Mouse (Mus musculus): Measurements from ENCODE around the gene Atf7. TPM values are rescaled to one million over a fixed set of nuclear protein-coding genes. Genes with fewer than 3 reads are reported as not detected.
"Not testable (repeated sequence)": the region's sequence is repeated elsewhere in the genome, so short reads cannot be mapped to it uniquely, and the experiment has no call there.

The Atf7 gene
- polyA plus RNA-seq, 1 experiment, result 50.7 TPM

GRCm38 (mm10) chr15:102623121-102623520, 2.1 kb downstream of the Atf7 start:
- H3K4me1 ChIP-seq (ENCODE audit: control insufficient read depth, insufficient read depth, low read length), result peaks cover 5% of the 10 kb centered on the region; the same call in 1 of the 2 replicates
- no peak overlapping the region for H3K27ac ChIP-seq (ENCODE audit: insufficient read depth, low read length)
- TF ChIP-seq POLR2A (IDR thresholded peaks at IDR 0.05; ENCODE audit: extremely low read depth, insufficient read depth, low read length), result no peak
- TF ChIP-seq CTCF (IDR thresholded peaks at IDR 0.05; ENCODE audit: extremely low read depth, insufficient read depth, low read length), result no peak
- no peak overlapping the region for H3K4me3 ChIP-seq (ENCODE audit: insufficient read depth, low read length)

GRCm38 (mm10) chr15:102622536-102622935, 2.7 kb downstream of the Atf7 start:
- H3K4me3 ChIP-seq (ENCODE audit: insufficient read depth, low read length), result no peak overlapping the region
- no peak overlapping the region for H3K27ac ChIP-seq (ENCODE audit: insufficient read depth, low read length)
- peaks cover 5% of the 10 kb centered on the region; the same call in 1 of the 2 replicates for H3K4me1 ChIP-seq (ENCODE audit: control insufficient read depth, insufficient read depth, low read length)
- TF ChIP-seq POLR2A (IDR thresholded peaks at IDR 0.05; ENCODE audit: extremely low read depth, insufficient read depth, low read length) (no peak), CTCF (IDR thresholded peaks at IDR 0.05; ENCODE audit: extremely low read depth, insufficient read depth, low read length) (no peak)

- no peak overlapping the region for H3K27ac ChIP-seq (ENCODE audit: insufficient read depth, low read length)
- H3K4me1 ChIP-seq (ENCODE audit: control insufficient read depth, insufficient read depth, low read length), result peaks cover 5% of the 10 kb centered on the region; the same call in 1 of the 2 replicates
- no peak for TF ChIP-seq POLR2A (IDR thresholded peaks at IDR 0.05; ENCODE audit: extremely low read depth, insufficient read depth, low read length)
- no peak for TF ChIP-seq CTCF (IDR thresholded peaks at IDR 0.05; ENCODE audit: extremely low read depth, insufficient read depth, low read length)
- H3K4me3 ChIP-seq (ENCODE audit: insufficient read depth, low read length), result no peak overlapping the region
Measured at GRCm38 (mm10) chr15:102620765-102621164, 4.5 kb downstream of the Atf7 start.

GRCm38 (mm10) chr15:102619486-102619885, 5.8 kb downstream of the Atf7 start:
- peaks cover 5% of the 10 kb centered on the region; the same call in 1 of the 2 replicates for H3K4me1 ChIP-seq (ENCODE audit: control insufficient read depth, insufficient read depth, low read length)
- TF ChIP-seq CTCF (IDR thresholded peaks at IDR 0.05; ENCODE audit: extremely low read depth, insufficient read depth, low read length), result no peak
- TF ChIP-seq POLR2A (IDR thresholded peaks at IDR 0.05; ENCODE audit: extremely low read depth, insufficient read depth, low read length), result no peak
- no peak overlapping the region for H3K4me3 ChIP-seq (ENCODE audit: insufficient read depth, low read length)
- no peak overlapping the region for H3K27ac ChIP-seq (ENCODE audit: insufficient read depth, low read length)

- Histone ChIP-seq H3K4me1 (ENCODE audit: control insufficient read depth, insufficient read depth, low read length) (0 out of 2 replicates have a peak, but pooled peaks cover 1% of the 10 kb centered on the region), H3K27ac (ENCODE audit: insufficient read depth, low read length) (no peak overlapping the region), H3K4me3 (ENCODE audit: insufficient read depth, low read length) (no peak overlapping the region)
- no peak for TF ChIP-seq POLR2A (IDR thresholded peaks at IDR 0.05; ENCODE audit: extremely low read depth, insufficient read depth, low read length)
- no peak for TF ChIP-seq CTCF (IDR thresholded peaks at IDR 0.05; ENCODE audit: extremely low read depth, insufficient read depth, low read length)
Measured at GRCm38 (mm10) chr15:102617654-102618053, 7.6 kb downstream of the Atf7 start.

- Histone ChIP-seq H3K4me3 (ENCODE audit: insufficient read depth, low read length) (no peak overlapping the region), H3K27ac (ENCODE audit: insufficient read depth, low read length) (no peak overlapping the region), H3K4me1 (ENCODE audit: control insufficient read depth, insufficient read depth, low read length) (no peaks in the 10 kb centered on the region)
- TF ChIP-seq POLR2A (IDR thresholded peaks at IDR 0.05; ENCODE audit: extremely low read depth, insufficient read depth, low read length), result no peak
- TF ChIP-seq CTCF (IDR thresholded peaks at IDR 0.05; ENCODE audit: extremely low read depth, insufficient read depth, low read length), result no peak
Measured at GRCm38 (mm10) chr15:102616174-102616573, 9.1 kb downstream of the Atf7 start.

- no peak for TF ChIP-seq CTCF (IDR thresholded peaks at IDR 0.05; ENCODE audit: extremely low read depth, insufficient read depth, low read length)
- TF ChIP-seq POLR2A (IDR thresholded peaks at IDR 0.05; ENCODE audit: extremely low read depth, insufficient read depth, low read length), result no peak
- no peak overlapping the region for H3K27ac ChIP-seq (ENCODE audit: insufficient read depth, low read length)
Measured at GRCm38 (mm10) chr15:102614224-102614623, 11.0 kb downstream of the Atf7 start.

GRCm38 (mm10) chr15:102612966-102613365, 12.3 kb downstream of the Atf7 start:
- H3K4me1 ChIP-seq (ENCODE audit: control insufficient read depth, insufficient read depth, low read length), result no peaks in the 10 kb centered on the region; the same call in 1 of the 2 replicates
- no peak for TF ChIP-seq CTCF (IDR thresholded peaks at IDR 0.05; ENCODE audit: extremely low read depth, insufficient read depth, low read length)
- TF ChIP-seq POLR2A (IDR thresholded peaks at IDR 0.05; ENCODE audit: extremely low read depth, insufficient read depth, low read length), result no peak

More at GRCm38 (mm10) chr15:102614224-102614623, 11.0 kb downstream of the Atf7 start:
- H3K4me3 ChIP-seq (ENCODE audit: insufficient read depth, low read length), result no peak overlapping the region
- H3K4me1 ChIP-seq (ENCODE audit: control insufficient read depth, insufficient read depth, low read length), result no peaks in the 10 kb centered on the region; the same call in 1 of the 2 replicates

GRCm38 (mm10) chr15:102608586-102608985, 16.7 kb downstream of the Atf7 start:
- not testable (repeated sequence) for H3K4me1 ChIP-seq (ENCODE audit: control insufficient read depth, insufficient read depth, low read length); H3K4me3 ChIP-seq (ENCODE audit: insufficient read depth, low read length); H3K27ac ChIP-seq (ENCODE audit: insufficient read depth, low read length)

More at GRCm38 (mm10) chr15:102612966-102613365, 12.3 kb downstream of the Atf7 start:
- Histone ChIP-seq H3K27ac (ENCODE audit: insufficient read depth, low read length) (no peak overlapping the region), H3K4me3 (ENCODE audit: insufficient read depth, low read length) (no peak overlapping the region)

GRCm38 (mm10) chr15:102593996-102594656, 31.1 kb downstream of the Atf7 start:
- no peak overlapping the region for H3K27ac ChIP-seq (ENCODE audit: insufficient read depth, low read length)
- no peak for TF ChIP-seq POLR2A (IDR thresholded peaks at IDR 0.05; ENCODE audit: extremely low read depth, insufficient read depth, low read length)
- TF ChIP-seq CTCF (IDR thresholded peaks at IDR 0.05; ENCODE audit: extremely low read depth, insufficient read depth, low read length), result no peak
- H3K4me3 ChIP-seq (ENCODE audit: insufficient read depth, low read length), result no peak overlapping the region
- H3K4me1 ChIP-seq (ENCODE audit: control insufficient read depth, insufficient read depth, low read length), result no peaks in the 10 kb centered on the region

Measured in cortical plate, adult 2 months (tissue).